8 mouse cellular contexts compared by ENCODE assay signal in the genomic region with DNA sequence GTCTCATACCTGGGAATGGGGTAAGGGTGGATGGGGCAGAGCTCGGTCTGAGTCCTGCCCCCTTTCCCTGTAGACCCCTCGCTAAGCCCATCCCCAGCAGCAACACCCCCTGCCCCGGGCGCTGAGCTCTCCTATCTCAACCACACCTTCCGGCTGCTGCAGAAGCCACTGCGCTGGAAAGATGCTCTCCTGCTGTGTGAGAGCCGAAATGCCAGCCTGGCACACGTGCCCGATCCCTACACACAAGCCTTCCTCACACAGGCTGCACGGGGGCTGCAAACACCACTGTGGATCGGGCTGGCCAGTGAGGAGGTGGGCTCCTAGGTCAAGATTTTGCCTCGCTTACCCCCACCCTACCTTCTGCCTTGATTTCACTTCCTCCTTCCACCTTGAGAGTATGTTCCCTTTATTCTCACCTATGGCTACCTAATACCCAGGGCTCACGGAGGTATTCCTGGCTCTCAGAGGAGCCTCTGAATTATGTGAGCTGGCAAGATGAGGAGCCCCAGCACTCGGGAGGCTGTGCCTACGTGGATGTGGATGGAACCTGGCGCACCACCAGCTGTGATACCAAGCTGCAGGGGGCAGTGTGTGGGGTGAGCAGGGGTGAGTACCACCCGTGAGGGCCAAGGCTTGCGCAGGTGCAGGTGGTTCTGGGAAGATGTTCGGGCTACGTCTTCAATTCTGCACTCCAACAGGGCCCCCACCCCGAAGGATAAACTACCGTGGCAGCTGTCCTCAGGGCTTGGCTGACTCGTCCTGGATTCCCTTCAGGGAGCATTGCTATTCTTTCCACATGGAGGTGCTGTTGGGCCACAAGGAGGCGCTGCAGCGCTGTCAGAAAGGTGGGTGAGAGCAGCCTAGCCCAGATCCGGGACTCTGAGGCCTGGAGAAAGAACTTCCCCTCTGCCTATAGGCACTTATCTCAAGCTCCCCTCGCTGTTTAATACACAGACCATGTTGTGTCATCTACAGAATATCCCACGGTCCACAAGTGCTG. TPM values are rescaled to one million over a fixed set of nuclear protein-coding genes. Genes with fewer than 3 reads are reported as not detected.
DNase-seq lines count a peak whose midpoint lies in the region; ATAC-seq and TF ChIP-seq lines count a peak whose summit lies in the region.

No protein-coding gene starts in this region.

- H3K27ac ChIP-seq in hindbrain, embryonic 11.5 days (ENCODE audit: low read depth, low read length), result no peak overlapping the region
- no peak overlapping the region for H3K27ac ChIP-seq in lung, postnatal 0 days (ENCODE audit: low read length)

- TF ChIP-seq CTCF in lung, postnatal 0 days (IDR thresholded peaks at IDR 0.05), result peak; percentile 90

- 0 out of 2 replicates have a peak, but pooled peaks cover 2% of the 10 kb centered on the region for H3K4me1 ChIP-seq in hindbrain, embryonic 11.5 days (replicated peaks; ENCODE audit: control insufficient read depth, insufficient read depth, low read length)
- no peaks in the 10 kb centered on the region; the same call in 1 of the 2 replicates for H3K4me1 ChIP-seq in lung, postnatal 0 days (ENCODE audit: insufficient read depth, low read depth, low read length)

- no peaks in the 10 kb centered on the region for H3K36me3 ChIP-seq in hindbrain, embryonic 11.5 days (ENCODE audit: control insufficient read depth, insufficient read depth, low read length)
- H3K36me3 ChIP-seq in lung, postnatal 0 days (ENCODE audit: insufficient read depth, low read length), result no peaks in the 10 kb centered on the region

- no peak overlapping the region for H3K9ac ChIP-seq in hindbrain, embryonic 11.5 days (ENCODE audit: low read depth, low read length)
- H3K9ac ChIP-seq in lung, postnatal 0 days (replicated peaks; ENCODE audit: low read depth), result no peak overlapping the region

- no peak overlapping the region for H3K4me2 ChIP-seq in hindbrain, embryonic 11.5 days (replicated peaks; ENCODE audit: low read depth, low read length)
- H3K4me2 ChIP-seq in lung, postnatal 0 days (replicated peaks; ENCODE audit: low read depth, low read length), result no peak overlapping the region

- TF ChIP-seq EP300 in lung, postnatal 0 days (IDR thresholded peaks at IDR 0.05), result no peak

- H3K9me3 ChIP-seq in hindbrain, embryonic 11.5 days (ENCODE audit: control insufficient read depth, low read length), result no peaks in the 10 kb centered on the region
- H3K9me3 ChIP-seq in lung, postnatal 0 days (ENCODE audit: low read length), result no peaks in the 10 kb centered on the region

- ATAC-seq in hindbrain, embryonic 11.5 days (ENCODE audit: low FRiP score), result peak; percentile 69
- ATAC-seq in lung, postnatal 0 days, result peak; percentile 27

- 68% methylated on average over 28 of the region's 28 CpGs for WGBS in hindbrain, embryonic 11.5 days
- 60% methylated on average over 28 of the region's 28 CpGs for WGBS in lung, postnatal 0 days

- no peaks in the 10 kb centered on the region for H3K27me3 ChIP-seq in hindbrain, embryonic 11.5 days (ENCODE audit: control insufficient read depth, insufficient read depth, low read length)
- H3K27me3 ChIP-seq in lung, postnatal 0 days (replicated peaks; ENCODE audit: insufficient read depth, low read length), result no peaks in the 10 kb centered on the region

- H3K4me3 ChIP-seq in hindbrain, embryonic 11.5 days (ENCODE audit: low read depth, low read length), result no peak overlapping the region
- no peak overlapping the region for H3K4me3 ChIP-seq in lung, postnatal 0 days (ENCODE audit: low read depth, low read length)

- DNase-seq in Muller cell, postnatal 12 days (ENCODE audit: inconsistent ontology term), result peak; percentile 64
- peak; percentile 89 for DNase-seq in cerebellum, adult 8-10 months
- DNase-seq in frontal cortex, adult 2 months (ENCODE audit: extremely low spot score in 1 of 2, low spot score in 1 of 2), result peak; percentile 76 to 94
- peak; percentile 90 for DNase-seq in hindbrain, embryonic 11.5 days (ENCODE audit: low spot score)
- DNase-seq in layer of hippocampus, adult 9-11 months, result peak; percentile 83
- DNase-seq in lung, postnatal 0 days (ENCODE audit: low spot score), result peak; percentile 90
- DNase-seq in ovary, postnatal 36 days (ENCODE audit: low spot score), result peak; percentile 83
- peak; percentile 74 for DNase-seq in thymus, postnatal 25 days

RNA-seq across cellular contexts. Expression of a gene that starts 55.0 kb away (rescaled TPM):
- polyA plus RNA-seq in frontal cortex, adult 2 months (2012; rRNA removed), result 5.3 and 6.7 TPM in 2 replicates
- polyA plus RNA-seq in hindbrain, embryonic 11.5 days (2014; fragmentation: Nextera tagmentation; extraction: Ambion mirVana), result 6.6 and 7.2 TPM in 2 replicates
- polyA plus RNA-seq in lung, postnatal 0 days (2015; fragmentation: Nextera tagmentation; extraction: Ambion mirVana), result 20.0 and 22.6 TPM in 2 replicates
